Mouse (Mus musculus): Measurements from ENCODE around the gene Maml3. TPM values are rescaled to one million over a fixed set of nuclear protein-coding genes. Genes with fewer than 3 reads are reported as not detected.

The Maml3 gene
- polyA plus RNA-seq, 1 experiment from 2014 or later: 8.5 TPM

GRCm38 (mm10) chr3:51889776-51890175 is 215.1 kb downstream of the Maml3 start:
- WGBS: 36% methylated on average over 5 of the region's 5 CpGs
- H3K27me3 ChIP-seq (ENCODE audit: control insufficient read depth, insufficient read depth, low read depth, low read length): no peaks in the 10 kb centered on the region
- peak; percentile 68 for ATAC-seq (ENCODE audit: low read depth)
- H3K4me1 ChIP-seq (replicated peaks; ENCODE audit: control insufficient read depth, insufficient read depth, low read length): peaks cover 28% of the 10 kb centered on the region
- H3K36me3 ChIP-seq (ENCODE audit: control insufficient read depth, insufficient read depth, low read length): no peaks in the 10 kb centered on the region
- H3K4me3 ChIP-seq (ENCODE audit: low read length): no peak overlapping the region
- no peak overlapping the region for H3K9ac ChIP-seq (ENCODE audit: low read length)
- H3K4me2 ChIP-seq (ENCODE audit: low read depth, low read length): no peak overlapping the region
- H3K27ac ChIP-seq (ENCODE audit: low read length): 0 out of 2 replicates have a peak overlapping the region, but pooled peaks have one; percentile 4
- H3K9me3 ChIP-seq (ENCODE audit: control insufficient read depth, low read length): no peaks in the 10 kb centered on the region

GRCm38 (mm10) chr3:51888662-51889433 is 216.0 kb downstream of the Maml3 start:
- WGBS: 22% methylated on average over 20 of the region's 20 CpGs
- peak; percentile 42; the same call in 1 of the 2 replicates for ATAC-seq (ENCODE audit: low read depth)
- H3K27me3 ChIP-seq (ENCODE audit: control insufficient read depth, insufficient read depth, low read depth, low read length): no peaks in the 10 kb centered on the region
- no peak overlapping the region for H3K4me3 ChIP-seq (ENCODE audit: low read length)
- no peaks in the 10 kb centered on the region for H3K36me3 ChIP-seq (ENCODE audit: control insufficient read depth, insufficient read depth, low read length)
- peak overlapping the region; percentile 33; the same call in 1 of the 2 replicates for H3K9ac ChIP-seq (ENCODE audit: low read length)
- peaks cover 28% of the 10 kb centered on the region for H3K4me1 ChIP-seq (replicated peaks; ENCODE audit: control insufficient read depth, insufficient read depth, low read length)
- no peaks in the 10 kb centered on the region for H3K9me3 ChIP-seq (ENCODE audit: control insufficient read depth, low read length)
- peak overlapping the region; percentile 47 for H3K4me2 ChIP-seq (ENCODE audit: low read depth, low read length)
- peak overlapping the region; percentile 4; the same call in 1 of the 2 replicates for H3K27ac ChIP-seq (ENCODE audit: low read length)

- ATAC-seq (ENCODE audit: low read depth): peak; percentile 24
- H3K9ac ChIP-seq (ENCODE audit: low read length): no peak overlapping the region; the same call in 1 of the 2 replicates
- WGBS: 3% methylated on average over 7 of the region's 8 CpGs
- no peak overlapping the region for H3K27ac ChIP-seq (ENCODE audit: low read length)
- no peak overlapping the region for H3K4me3 ChIP-seq (ENCODE audit: low read length)
- H3K27me3 ChIP-seq (ENCODE audit: control insufficient read depth, insufficient read depth, low read depth, low read length): no peaks in the 10 kb centered on the region
- no peaks in the 10 kb centered on the region for H3K9me3 ChIP-seq (ENCODE audit: control insufficient read depth, low read length)
- H3K36me3 ChIP-seq (ENCODE audit: control insufficient read depth, insufficient read depth, low read length): no peaks in the 10 kb centered on the region
- H3K4me1 ChIP-seq (replicated peaks; ENCODE audit: control insufficient read depth, insufficient read depth, low read length): peaks cover 28% of the 10 kb centered on the region
- peak overlapping the region; percentile 47 for H3K4me2 ChIP-seq (ENCODE audit: low read depth, low read length)
Observed at GRCm38 (mm10) chr3:51888295-51888661, 216.6 kb downstream of the Maml3 start.

- Histone ChIP-seq H3K27me3 (ENCODE audit: control insufficient read depth, insufficient read depth, low read depth, low read length) (no peaks in the 10 kb centered on the region), H3K9me3 (ENCODE audit: control insufficient read depth, low read length) (no peaks in the 10 kb centered on the region), H3K27ac (ENCODE audit: low read length) (0 out of 2 replicates have a peak overlapping the region, but pooled peaks have one; percentile 0), H3K4me2 (ENCODE audit: low read depth, low read length) (no peak overlapping the region), H3K4me1 (replicated peaks; ENCODE audit: control insufficient read depth, insufficient read depth, low read length) (peaks cover 35% of the 10 kb centered on the region), H3K36me3 (ENCODE audit: control insufficient read depth, insufficient read depth, low read length) (no peaks in the 10 kb centered on the region), H3K4me3 (ENCODE audit: low read length) (no peak overlapping the region), H3K9ac (ENCODE audit: low read length) (no peak overlapping the region)
- 43% methylated on average over 5 of the region's 5 CpGs for WGBS
- ATAC-seq (ENCODE audit: low read depth): peak; percentile 44; the same call in 1 of the 2 replicates
Observed at GRCm38 (mm10) chr3:51885920-51886319, 219.0 kb downstream of the Maml3 start.

- Histone ChIP-seq H3K4me1 (replicated peaks; ENCODE audit: control insufficient read depth, insufficient read depth, low read length) (peaks cover 35% of the 10 kb centered on the region), H3K4me2 (ENCODE audit: low read depth, low read length) (no peak overlapping the region), H3K27ac (ENCODE audit: low read length) (0 out of 2 replicates have a peak overlapping the region, but pooled peaks have one; percentile 0), H3K9me3 (ENCODE audit: control insufficient read depth, low read length) (no peaks in the 10 kb centered on the region), H3K36me3 (ENCODE audit: control insufficient read depth, insufficient read depth, low read length) (no peaks in the 10 kb centered on the region), H3K4me3 (ENCODE audit: low read length) (no peak overlapping the region), H3K27me3 (ENCODE audit: control insufficient read depth, insufficient read depth, low read depth, low read length) (no peaks in the 10 kb centered on the region), H3K9ac (ENCODE audit: low read length) (no peak overlapping the region)
- 86% methylated on average over 5 of the region's 5 CpGs for WGBS
- ATAC-seq (ENCODE audit: low read depth): no peak
Observed at GRCm38 (mm10) chr3:51885487-51885886, 219.4 kb downstream of the Maml3 start.

GRCm38 (mm10) chr3:51881981-51882380 is 222.9 kb downstream of the Maml3 start:
- Histone ChIP-seq H3K9me3 (ENCODE audit: control insufficient read depth, low read length) (no peaks in the 10 kb centered on the region), H3K4me1 (replicated peaks; ENCODE audit: control insufficient read depth, insufficient read depth, low read length) (peaks cover 18% of the 10 kb centered on the region), H3K9ac (ENCODE audit: low read length) (no peak overlapping the region), H3K4me2 (ENCODE audit: low read depth, low read length) (0 out of 2 replicates have a peak overlapping the region, but pooled peaks have one; percentile 9), H3K36me3 (ENCODE audit: control insufficient read depth, insufficient read depth, low read length) (no peaks in the 10 kb centered on the region), H3K27me3 (ENCODE audit: control insufficient read depth, insufficient read depth, low read depth, low read length) (no peaks in the 10 kb centered on the region), H3K4me3 (ENCODE audit: low read length) (no peak overlapping the region), H3K27ac (ENCODE audit: low read length) (peak overlapping the region; percentile 45; the same call in 1 of the 2 replicates)
- 23% methylated on average over 10 of the region's 10 CpGs for WGBS
- ATAC-seq (ENCODE audit: low read depth): peak; percentile 61

GRCm38 (mm10) chr3:51881393-51881792 is 223.5 kb downstream of the Maml3 start:
- no peak for ATAC-seq (ENCODE audit: low read depth)
- 0 out of 2 replicates have a peak overlapping the region, but pooled peaks have one; percentile 12 for H3K27ac ChIP-seq (ENCODE audit: low read length)
- H3K27me3 ChIP-seq (ENCODE audit: control insufficient read depth, insufficient read depth, low read depth, low read length): no peaks in the 10 kb centered on the region
- 19% methylated on average over 2 of the region's 2 CpGs for WGBS
- no peaks in the 10 kb centered on the region for H3K36me3 ChIP-seq (ENCODE audit: control insufficient read depth, insufficient read depth, low read length)
- no peak overlapping the region for H3K4me3 ChIP-seq (ENCODE audit: low read length)
- H3K4me1 ChIP-seq (replicated peaks; ENCODE audit: control insufficient read depth, insufficient read depth, low read length): peaks cover 18% of the 10 kb centered on the region
- no peak overlapping the region for H3K9ac ChIP-seq (ENCODE audit: low read length)
- no peaks in the 10 kb centered on the region for H3K9me3 ChIP-seq (ENCODE audit: control insufficient read depth, low read length)
- no peak overlapping the region for H3K4me2 ChIP-seq (ENCODE audit: low read depth, low read length)

- Histone ChIP-seq H3K27ac (ENCODE audit: low read length) (no peak overlapping the region), H3K27me3 (ENCODE audit: control insufficient read depth, insufficient read depth, low read depth, low read length) (no peaks in the 10 kb centered on the region), H3K4me3 (ENCODE audit: low read length) (no peak overlapping the region), H3K4me2 (ENCODE audit: low read depth, low read length) (no peak overlapping the region), H3K36me3 (ENCODE audit: control insufficient read depth, insufficient read depth, low read length) (no peaks in the 10 kb centered on the region), H3K4me1 (replicated peaks; ENCODE audit: control insufficient read depth, insufficient read depth, low read length) (peaks cover 13% of the 10 kb centered on the region), H3K9me3 (ENCODE audit: control insufficient read depth, low read length) (no peaks in the 10 kb centered on the region), H3K9ac (ENCODE audit: low read length) (no peak overlapping the region)
- ATAC-seq (ENCODE audit: low read depth): peak; percentile 32; the same call in 1 of the 2 replicates
- WGBS: 69% methylated on average over 8 of the region's 8 CpGs
Observed at GRCm38 (mm10) chr3:51880506-51881036, 224.3 kb downstream of the Maml3 start.

GRCm38 (mm10) chr3:51879211-51879610 is 225.7 kb downstream of the Maml3 start:
- Histone ChIP-seq H3K27me3 (ENCODE audit: control insufficient read depth, insufficient read depth, low read depth, low read length) (no peaks in the 10 kb centered on the region), H3K4me2 (ENCODE audit: low read depth, low read length) (no peak overlapping the region), H3K36me3 (ENCODE audit: control insufficient read depth, insufficient read depth, low read length) (no peaks in the 10 kb centered on the region), H3K9me3 (ENCODE audit: control insufficient read depth, low read length) (no peaks in the 10 kb centered on the region), H3K4me3 (ENCODE audit: low read length) (no peak overlapping the region), H3K27ac (ENCODE audit: low read length) (no peak overlapping the region), H3K9ac (ENCODE audit: low read length) (no peak overlapping the region), H3K4me1 (replicated peaks; ENCODE audit: control insufficient read depth, insufficient read depth, low read length) (peaks cover 18% of the 10 kb centered on the region)
- 75% methylated on average over 11 of the region's 11 CpGs for WGBS
- no peak for ATAC-seq (ENCODE audit: low read depth)

Data from lung, embryonic 16.5 days (tissue).